Mouse (Mus musculus): ENCODE measurements at regions not wholly inside any gene's neighbourhood (a gene's known extent, or its start where the extent isn't known, plus 50 kb on each side); places are given as distances from the start of the nearest gene placed in this dataset.

- peaks cover 5% of the 10 kb centered on the region; the same call in 1 of the 2 replicates for H3K4me1 ChIP-seq
- WGBS: 78% methylated on average over 3 of the region's 3 CpGs
- ATAC-seq (ENCODE audit: insufficient number of reproducible peaks, insufficient read depth, low FRiP score, low TSS enrichment, low read depth): no peak
Observed at GRCm38 (mm10) chr11:84664258-84664657, 138.9 kb upstream of the Lhx1 start.

GRCm38 (mm10) chr11:84661981-84662380, 136.6 kb upstream of the Lhx1 start:
- H3K4me3 ChIP-seq: no peak overlapping the region

More at GRCm38 (mm10) chr11:84664258-84664657, 138.9 kb upstream of the Lhx1 start:
- Histone ChIP-seq H3K27me3 (peaks cover 10% of the 10 kb centered on the region; the same call in 1 of the 2 replicates), H3K9ac (no peak overlapping the region), H3K9me3 (no peaks in the 10 kb centered on the region), H3K36me3 (no peaks in the 10 kb centered on the region), H3K27ac (no peak overlapping the region), H3K4me2 (no peak overlapping the region), H3K4me3 (no peak overlapping the region)

GRCm38 (mm10) chr11:84660877-84661276, 135.5 kb upstream of the Lhx1 start:
- 4% methylated on average over 8 of the region's 8 CpGs for WGBS
- H3K9me3 ChIP-seq: no peaks in the 10 kb centered on the region
- no peak overlapping the region for H3K4me3 ChIP-seq
- no peak for ATAC-seq (ENCODE audit: insufficient number of reproducible peaks, insufficient read depth, low FRiP score, low TSS enrichment, low read depth)
- no peak overlapping the region for H3K27ac ChIP-seq
- H3K27me3 ChIP-seq: peaks cover 10% of the 10 kb centered on the region; the same call in 1 of the 2 replicates
- no peaks in the 10 kb centered on the region for H3K36me3 ChIP-seq
- H3K4me1 ChIP-seq: peaks cover 5% of the 10 kb centered on the region; the same call in 1 of the 2 replicates
- no peak overlapping the region for H3K9ac ChIP-seq
- H3K4me2 ChIP-seq: no peak overlapping the region

More at GRCm38 (mm10) chr11:84661981-84662380, 136.6 kb upstream of the Lhx1 start:
- Histone ChIP-seq H3K4me2 (no peak overlapping the region), H3K27ac (no peak overlapping the region), H3K27me3 (peaks cover 10% of the 10 kb centered on the region; the same call in 1 of the 2 replicates), H3K36me3 (no peaks in the 10 kb centered on the region), H3K9me3 (no peaks in the 10 kb centered on the region), H3K4me1 (peaks cover 5% of the 10 kb centered on the region; the same call in 1 of the 2 replicates), H3K9ac (no peak overlapping the region)
- WGBS: 12% methylated on average over 7 of the region's 7 CpGs
- no peak for ATAC-seq (ENCODE audit: insufficient number of reproducible peaks, insufficient read depth, low FRiP score, low TSS enrichment, low read depth)

- H3K4me3 ChIP-seq: no peak overlapping the region
- ATAC-seq (ENCODE audit: insufficient number of reproducible peaks, insufficient read depth, low FRiP score, low TSS enrichment, low read depth): no peak
- peaks cover 5% of the 10 kb centered on the region; the same call in 1 of the 2 replicates for H3K4me1 ChIP-seq
- no peak overlapping the region for H3K27ac ChIP-seq
- no peaks in the 10 kb centered on the region for H3K36me3 ChIP-seq
- H3K4me2 ChIP-seq: no peak overlapping the region
- peaks cover 14% of the 10 kb centered on the region; the same call in 1 of the 2 replicates for H3K27me3 ChIP-seq
- no peak overlapping the region for H3K9ac ChIP-seq
- no peaks in the 10 kb centered on the region for H3K9me3 ChIP-seq
- 64% methylated on average over 7 of the region's 7 CpGs for WGBS
Observed at GRCm38 (mm10) chr11:84659370-84659937, 134.1 kb upstream of the Lhx1 start.

- Histone ChIP-seq H3K4me3 (no peak overlapping the region), H3K36me3 (no peaks in the 10 kb centered on the region), H3K4me2 (no peak overlapping the region), H3K4me1 (no peaks in the 10 kb centered on the region), H3K9me3 (no peaks in the 10 kb centered on the region), H3K9ac (no peak overlapping the region), H3K27me3 (peaks cover 20% of the 10 kb centered on the region), H3K27ac (no peak overlapping the region)
- WGBS: 30% methylated on average over 8 of the region's 8 CpGs
- no peak for ATAC-seq (ENCODE audit: insufficient number of reproducible peaks, insufficient read depth, low FRiP score, low TSS enrichment, low read depth)
Observed at GRCm38 (mm10) chr11:84653481-84653880, 128.1 kb upstream of the Lhx1 start.

GRCm38 (mm10) chr11:84648899-84649298, 123.6 kb upstream of the Lhx1 start:
- H3K4me1 ChIP-seq: no peaks in the 10 kb centered on the region
- H3K36me3 ChIP-seq: no peaks in the 10 kb centered on the region
- H3K9me3 ChIP-seq: 0 out of 2 replicates have a peak, but pooled peaks cover 3% of the 10 kb centered on the region
- ATAC-seq (ENCODE audit: insufficient number of reproducible peaks, insufficient read depth, low FRiP score, low TSS enrichment, low read depth): no peak
- 75% methylated on average over 5 of the region's 5 CpGs for WGBS
- no peak overlapping the region for H3K9ac ChIP-seq
- no peak overlapping the region for H3K27ac ChIP-seq
- peaks cover 26% of the 10 kb centered on the region for H3K27me3 ChIP-seq
- H3K4me2 ChIP-seq: no peak overlapping the region
- no peak overlapping the region for H3K4me3 ChIP-seq

- Histone ChIP-seq H3K4me1 (peaks cover 7% of the 10 kb centered on the region), H3K27me3 (peaks cover 44% of the 10 kb centered on the region), H3K4me2 (no peak overlapping the region), H3K9ac (no peak overlapping the region), H3K4me3 (no peak overlapping the region), H3K27ac (no peak overlapping the region), H3K36me3 (no peaks in the 10 kb centered on the region), H3K9me3 (0 out of 2 replicates have a peak, but pooled peaks cover 3% of the 10 kb centered on the region)
- WGBS: 90% methylated on average over 5 of the region's 5 CpGs
- no peak for ATAC-seq (ENCODE audit: insufficient number of reproducible peaks, insufficient read depth, low FRiP score, low TSS enrichment, low read depth)
Observed at GRCm38 (mm10) chr11:84647104-84647503, 121.8 kb upstream of the Lhx1 start.

GRCm38 (mm10) chr11:84643107-84643372, 117.7 kb upstream of the Lhx1 start:
- no peak overlapping the region for H3K27ac ChIP-seq
- WGBS: 42% methylated on average over 5 of the region's 5 CpGs
- no peaks in the 10 kb centered on the region for H3K36me3 ChIP-seq
- no peak overlapping the region for H3K4me3 ChIP-seq
- peak overlapping the region; percentile 86; the same call in 1 of the 2 replicates for H3K4me2 ChIP-seq
- H3K4me1 ChIP-seq: peaks cover 13% of the 10 kb centered on the region
- ATAC-seq (ENCODE audit: insufficient number of reproducible peaks, insufficient read depth, low FRiP score, low TSS enrichment, low read depth): no peak
- H3K9ac ChIP-seq: no peak overlapping the region
- H3K9me3 ChIP-seq: 0 out of 2 replicates have a peak, but pooled peaks cover 3% of the 10 kb centered on the region
- H3K27me3 ChIP-seq: peaks cover 70% of the 10 kb centered on the region

- H3K4me2 ChIP-seq: peak overlapping the region; percentile 86
- H3K9me3 ChIP-seq: 0 out of 2 replicates have a peak, but pooled peaks cover 3% of the 10 kb centered on the region
- peak overlapping the region; percentile 53 for H3K4me3 ChIP-seq
- no peaks in the 10 kb centered on the region for H3K36me3 ChIP-seq
- no peak overlapping the region for H3K27ac ChIP-seq
- H3K4me1 ChIP-seq: peaks cover 13% of the 10 kb centered on the region
- no peak for ATAC-seq (ENCODE audit: insufficient number of reproducible peaks, insufficient read depth, low FRiP score, low TSS enrichment, low read depth)
- 3% methylated on average over 57 of the region's 67 CpGs for WGBS
- peak overlapping the region; percentile 72 for H3K9ac ChIP-seq
- peaks cover 74% of the 10 kb centered on the region for H3K27me3 ChIP-seq
Observed at GRCm38 (mm10) chr11:84642300-84643106, 117.2 kb upstream of the Lhx1 start.

GRCm38 (mm10) chr11:84641601-84642000, 116.3 kb upstream of the Lhx1 start:
- H3K4me3 ChIP-seq: no peak overlapping the region
- H3K9ac ChIP-seq: no peak overlapping the region
- H3K36me3 ChIP-seq: no peaks in the 10 kb centered on the region
- H3K27ac ChIP-seq: no peak overlapping the region
- WGBS: 21% methylated on average over 5 of the region's 5 CpGs
- peaks cover 13% of the 10 kb centered on the region for H3K4me1 ChIP-seq
- no peaks in the 10 kb centered on the region for H3K9me3 ChIP-seq
- H3K4me2 ChIP-seq: peak overlapping the region; percentile 86; the same call in 1 of the 2 replicates
- no peak for ATAC-seq (ENCODE audit: insufficient number of reproducible peaks, insufficient read depth, low FRiP score, low TSS enrichment, low read depth)
- peaks cover 83% of the 10 kb centered on the region for H3K27me3 ChIP-seq

GRCm38 (mm10) chr11:84638353-84638752, 113.0 kb upstream of the Lhx1 start:
- no peak for ATAC-seq (ENCODE audit: insufficient number of reproducible peaks, insufficient read depth, low FRiP score, low TSS enrichment, low read depth)

GRCm38 (mm10) chr11:84637268-84637667, 111.9 kb upstream of the Lhx1 start:
- H3K4me1 ChIP-seq: peaks cover 8% of the 10 kb centered on the region; the same call in 1 of the 2 replicates
- peaks cover 71% of the 10 kb centered on the region for H3K27me3 ChIP-seq
- H3K36me3 ChIP-seq: no peaks in the 10 kb centered on the region
- H3K9me3 ChIP-seq: no peaks in the 10 kb centered on the region
- H3K4me2 ChIP-seq: no peak overlapping the region
- H3K4me3 ChIP-seq: no peak overlapping the region
- H3K27ac ChIP-seq: no peak overlapping the region
- WGBS: 23% methylated on average over 8 of the region's 8 CpGs
- H3K9ac ChIP-seq: no peak overlapping the region
- ATAC-seq (ENCODE audit: insufficient number of reproducible peaks, insufficient read depth, low FRiP score, low TSS enrichment, low read depth): no peak

More at GRCm38 (mm10) chr11:84638353-84638752, 113.0 kb upstream of the Lhx1 start:
- H3K27me3 ChIP-seq: peaks cover 82% of the 10 kb centered on the region
- H3K4me2 ChIP-seq: no peak overlapping the region
- no peaks in the 10 kb centered on the region for H3K36me3 ChIP-seq
- H3K4me1 ChIP-seq: peaks cover 13% of the 10 kb centered on the region
- H3K27ac ChIP-seq: no peak overlapping the region
- H3K9me3 ChIP-seq: no peaks in the 10 kb centered on the region
- no peak overlapping the region for H3K9ac ChIP-seq
- H3K4me3 ChIP-seq: no peak overlapping the region
- WGBS: 17% methylated on average over 9 of the region's 9 CpGs
